Mouse (Mus musculus): Measurements from ENCODE around the gene Grin2b. TPM values are rescaled to one million over a fixed set of nuclear protein-coding genes. Genes with fewer than 3 reads are reported as not detected.
"Not testable (repeated sequence)": the region's sequence is repeated elsewhere in the genome, so short reads cannot be mapped to it uniquely, and the experiment has no call there.

Gene Grin2b
- total and polyA plus RNA-seq, 2 experiments = 0.01 to 0.09 TPM

DNA sequence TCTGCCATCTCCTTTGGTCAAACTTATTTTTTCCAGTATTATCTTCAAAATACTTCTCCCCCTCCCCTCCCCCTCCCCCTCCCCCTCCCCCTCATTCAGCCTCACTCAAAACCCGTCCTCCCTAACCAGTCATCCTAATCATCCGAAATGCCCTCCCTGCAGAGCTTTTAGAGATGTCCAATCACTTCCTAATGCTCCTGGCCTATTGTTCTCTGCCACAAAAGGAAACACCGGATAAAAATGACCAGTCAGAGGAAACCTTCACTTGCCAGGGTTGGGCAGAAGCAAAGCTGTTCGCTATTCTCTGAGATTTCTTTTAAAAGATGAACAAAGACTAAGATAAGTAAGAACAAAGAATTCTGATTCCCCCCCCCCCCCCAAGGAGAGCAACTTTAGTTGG, 458.4 kb downstream of the Grin2b start:
- H3K4me1 ChIP-seq (ENCODE audit: control insufficient read depth, insufficient read depth, low read length) = no peaks in the 10 kb centered on the region
- H3K27ac ChIP-seq (replicated peaks; ENCODE audit: insufficient read depth, low read depth, low read length) = no peak overlapping the region
- no peak overlapping the region for H3K9ac ChIP-seq (ENCODE audit: low read depth, low read length)
- H3K27me3 ChIP-seq (ENCODE audit: control insufficient read depth, insufficient read depth, low read length) = no peaks in the 10 kb centered on the region
- no peaks in the 10 kb centered on the region for H3K79me2 ChIP-seq (ENCODE audit: control insufficient read depth, insufficient read depth, low read length)
- no peaks in the 10 kb centered on the region for H3K36me3 ChIP-seq (ENCODE audit: control insufficient read depth, insufficient read depth, low read length)
- H3K4me3 ChIP-seq (ENCODE audit: insufficient read depth, low read depth, low read length) = no peak overlapping the region
- TF ChIP-seq CTCF (IDR thresholded peaks at IDR 0.05; ENCODE audit: low read depth, low read length) (no peak), POLR2A (IDR thresholded peaks at IDR 0.05; ENCODE audit: extremely low read depth, insufficient read depth, low read length) (no peak)
- DNase-seq (ENCODE audit: extremely low read depth, low read depth, low spot score) = no peak
- WGBS = 87% methylated on average over 4 of the region's 4 CpGs

GRCm38 (mm10) chr6:135714236-135714635, 459.1 kb downstream of the Grin2b start:
- H3K9ac ChIP-seq (ENCODE audit: low read depth, low read length) = no peak overlapping the region
- no peaks in the 10 kb centered on the region for H3K36me3 ChIP-seq (ENCODE audit: control insufficient read depth, insufficient read depth, low read length)
- H3K27me3 ChIP-seq (ENCODE audit: control insufficient read depth, insufficient read depth, low read length) = no peaks in the 10 kb centered on the region
- no peak for DNase-seq (ENCODE audit: extremely low read depth, low read depth, low spot score)
- no peaks in the 10 kb centered on the region for H3K79me2 ChIP-seq (ENCODE audit: control insufficient read depth, insufficient read depth, low read length)
- WGBS = 89% methylated on average over 1 of the region's 1 CpGs
- no peak overlapping the region for H3K27ac ChIP-seq (replicated peaks; ENCODE audit: insufficient read depth, low read depth, low read length)
- no peak overlapping the region for H3K4me3 ChIP-seq (ENCODE audit: insufficient read depth, low read depth, low read length)
- TF ChIP-seq CTCF (IDR thresholded peaks at IDR 0.05; ENCODE audit: low read depth, low read length) (no peak), POLR2A (IDR thresholded peaks at IDR 0.05; ENCODE audit: extremely low read depth, insufficient read depth, low read length) (no peak)
- no peaks in the 10 kb centered on the region for H3K4me1 ChIP-seq (ENCODE audit: control insufficient read depth, insufficient read depth, low read length)

DNA sequence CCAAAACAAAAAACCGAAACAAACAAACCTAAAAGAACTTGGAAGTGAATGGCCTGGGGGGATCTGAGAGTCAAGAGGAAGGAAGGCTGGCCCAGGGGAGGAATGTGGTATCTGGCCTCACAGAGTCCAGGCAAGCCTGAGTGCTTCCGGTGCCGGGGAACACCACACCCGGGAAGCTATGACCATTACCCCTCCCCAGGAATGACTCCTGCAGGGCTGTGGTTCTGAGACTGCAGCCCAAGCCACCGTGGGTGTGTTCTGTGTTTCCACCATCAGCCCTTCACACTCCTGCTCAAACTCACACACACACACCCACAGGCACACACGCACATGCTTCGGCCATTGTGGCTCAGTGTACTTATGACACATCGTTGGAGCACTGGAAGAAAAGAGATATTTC, 459.6 kb downstream of the Grin2b start:
- TF ChIP-seq CTCF (IDR thresholded peaks at IDR 0.05; ENCODE audit: low read depth, low read length) = no peak
- no peak for TF ChIP-seq POLR2A (IDR thresholded peaks at IDR 0.05; ENCODE audit: extremely low read depth, insufficient read depth, low read length)
- Histone ChIP-seq H3K36me3 (ENCODE audit: control insufficient read depth, insufficient read depth, low read length) (no peaks in the 10 kb centered on the region), H3K4me1 (ENCODE audit: control insufficient read depth, insufficient read depth, low read length) (no peaks in the 10 kb centered on the region), H3K79me2 (ENCODE audit: control insufficient read depth, insufficient read depth, low read length) (no peaks in the 10 kb centered on the region), H3K27me3 (ENCODE audit: control insufficient read depth, insufficient read depth, low read length) (no peaks in the 10 kb centered on the region), H3K27ac (replicated peaks; ENCODE audit: insufficient read depth, low read depth, low read length) (no peak overlapping the region), H3K9ac (ENCODE audit: low read depth, low read length) (no peak overlapping the region), H3K4me3 (ENCODE audit: insufficient read depth, low read depth, low read length) (no peak overlapping the region)
- WGBS = 74% methylated on average over 8 of the region's 8 CpGs
- no peak for DNase-seq (ENCODE audit: extremely low read depth, low read depth, low spot score)

DNA sequence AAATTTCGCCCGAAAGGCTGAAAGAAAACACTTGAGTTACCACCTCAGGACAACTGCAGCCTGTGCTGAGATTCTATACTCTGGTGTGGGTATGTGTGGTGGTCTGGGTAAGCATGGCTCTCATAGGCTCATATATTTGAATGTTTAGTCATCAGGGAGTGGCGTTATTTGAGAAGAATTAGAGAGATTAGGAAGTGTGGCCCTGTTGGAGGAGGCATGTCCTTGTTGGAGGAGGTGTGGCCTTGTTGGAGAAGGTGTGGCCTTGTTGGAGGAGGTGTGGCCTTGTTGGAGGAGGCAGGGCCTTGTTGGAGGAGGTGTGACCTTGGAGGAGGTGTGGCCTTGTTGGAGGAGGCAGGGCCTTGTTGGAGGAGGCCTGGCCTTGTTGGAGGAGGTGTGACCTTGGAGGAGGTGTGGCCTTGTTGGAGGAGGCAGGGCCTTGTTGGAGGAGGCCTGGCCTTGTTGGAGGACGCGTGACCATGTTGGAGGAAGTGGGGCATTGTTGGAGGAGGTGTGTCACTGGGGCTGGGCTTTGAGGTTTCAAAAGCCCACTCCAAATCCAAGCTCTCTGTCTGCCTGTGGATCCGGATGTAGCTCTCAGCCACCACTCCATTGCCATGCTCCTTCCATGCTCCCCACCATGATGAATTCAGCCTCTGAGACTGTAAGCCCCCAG, 466.3 kb downstream of the Grin2b start:
- H3K9ac ChIP-seq (ENCODE audit: low read depth, low read length); H3K36me3 ChIP-seq (ENCODE audit: control insufficient read depth, insufficient read depth, low read length); H3K4me1 ChIP-seq (ENCODE audit: control insufficient read depth, insufficient read depth, low read length); H3K4me3 ChIP-seq (ENCODE audit: insufficient read depth, low read depth, low read length); H3K27ac ChIP-seq (replicated peaks; ENCODE audit: insufficient read depth, low read depth, low read length); H3K79me2 ChIP-seq (ENCODE audit: control insufficient read depth, insufficient read depth, low read length); DNase-seq (ENCODE audit: extremely low read depth, low read depth, low spot score); H3K27me3 ChIP-seq (ENCODE audit: control insufficient read depth, insufficient read depth, low read length): not testable (repeated sequence)
- WGBS = 83% methylated on average over 6 of the region's 6 CpGs

- H3K79me2 ChIP-seq (ENCODE audit: control insufficient read depth, insufficient read depth, low read length) = no peaks in the 10 kb centered on the region
- DNase-seq (ENCODE audit: extremely low read depth, low read depth, low spot score) = no peak
- WGBS = 41% methylated on average over 2 of the region's 2 CpGs
- no peak overlapping the region for H3K4me3 ChIP-seq (ENCODE audit: insufficient read depth, low read depth, low read length)
- no peaks in the 10 kb centered on the region for H3K27me3 ChIP-seq (ENCODE audit: control insufficient read depth, insufficient read depth, low read length)
- TF ChIP-seq CTCF (IDR thresholded peaks at IDR 0.05; ENCODE audit: low read depth, low read length) = no peak
- TF ChIP-seq POLR2A (IDR thresholded peaks at IDR 0.05; ENCODE audit: extremely low read depth, insufficient read depth, low read length) = no peak
- no peak overlapping the region for H3K27ac ChIP-seq (replicated peaks; ENCODE audit: insufficient read depth, low read depth, low read length)
- H3K36me3 ChIP-seq (ENCODE audit: control insufficient read depth, insufficient read depth, low read length) = no peaks in the 10 kb centered on the region
- no peak overlapping the region for H3K9ac ChIP-seq (ENCODE audit: low read depth, low read length)
- no peaks in the 10 kb centered on the region for H3K4me1 ChIP-seq (ENCODE audit: control insufficient read depth, insufficient read depth, low read length)
Measured at GRCm38 (mm10) chr6:135703655-135704054, 469.7 kb downstream of the Grin2b start.

DNA sequence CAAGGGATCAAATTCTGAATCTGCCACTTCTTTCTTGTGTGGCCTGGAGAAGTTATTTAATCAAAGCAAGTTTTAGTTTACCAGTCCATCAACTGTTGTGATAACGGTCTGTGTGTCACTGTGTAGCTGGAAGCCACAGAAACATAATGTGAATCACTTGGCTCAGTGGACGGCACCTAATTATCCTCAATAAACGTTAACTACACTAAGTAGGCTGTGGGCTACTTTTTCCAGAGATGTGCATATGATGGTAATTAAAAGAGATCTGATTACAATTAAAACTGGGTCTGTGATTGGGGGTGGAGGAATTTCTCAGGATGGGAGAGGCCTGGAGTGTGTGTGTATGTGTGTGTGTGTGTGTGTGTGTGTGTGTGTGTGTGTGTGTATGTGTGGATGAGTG, 471.9 kb downstream of the Grin2b start:
- Histone ChIP-seq H3K27ac (replicated peaks; ENCODE audit: insufficient read depth, low read depth, low read length) (no peak overlapping the region), H3K4me1 (ENCODE audit: control insufficient read depth, insufficient read depth, low read length) (no peaks in the 10 kb centered on the region), H3K4me3 (ENCODE audit: insufficient read depth, low read depth, low read length) (no peak overlapping the region), H3K36me3 (ENCODE audit: control insufficient read depth, insufficient read depth, low read length) (no peaks in the 10 kb centered on the region), H3K9ac (ENCODE audit: low read depth, low read length) (no peak overlapping the region), H3K27me3 (ENCODE audit: control insufficient read depth, insufficient read depth, low read length) (no peaks in the 10 kb centered on the region), H3K79me2 (ENCODE audit: control insufficient read depth, insufficient read depth, low read length) (no peaks in the 10 kb centered on the region)
- no peak for DNase-seq (ENCODE audit: extremely low read depth, low read depth, low spot score)
- TF ChIP-seq CTCF (IDR thresholded peaks at IDR 0.05; ENCODE audit: low read depth, low read length) (no peak), POLR2A (IDR thresholded peaks at IDR 0.05; ENCODE audit: extremely low read depth, insufficient read depth, low read length) (no peak)
- 86% methylated on average over 3 of the region's 3 CpGs for WGBS
